Mouse (Mus musculus): ENCODE data around the gene Eif2b5.

DNA sequence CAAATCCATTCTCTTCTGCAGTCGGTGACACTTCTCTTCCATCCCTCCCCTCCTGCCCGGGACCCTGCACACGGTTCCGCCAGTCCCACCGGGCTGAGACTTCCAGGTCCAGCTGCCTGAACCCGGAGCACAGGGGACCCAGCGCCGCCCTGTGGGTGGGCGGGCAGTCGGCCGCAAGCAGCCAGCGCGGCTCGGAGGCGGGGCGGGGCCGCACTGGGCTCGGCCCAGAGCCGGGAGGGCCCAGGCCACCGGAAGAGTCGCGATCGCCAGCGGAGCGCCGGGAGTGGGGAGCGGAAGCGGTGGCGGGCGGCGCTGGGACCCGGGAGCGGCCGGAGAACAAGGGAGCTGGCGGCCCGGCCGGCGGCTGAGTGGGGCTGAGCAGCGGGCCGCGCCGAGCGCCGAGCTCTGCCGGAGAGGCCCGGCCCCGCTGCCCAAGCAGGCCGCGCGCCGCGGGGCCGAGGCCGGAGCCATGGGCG, 18.1 kb downstream of the Eif2b5 start, which contains the start of gene Dvl3:
- TF ChIP-seq CTCF (IDR thresholded peaks at IDR 0.05; ENCODE audit: extremely low read depth, insufficient read depth, insufficient read length, insufficient replicate concordance) (no peak), POLR2A (IDR thresholded peaks at IDR 0.05; ENCODE audit: low read depth, low read length) (no peak; the same call in 1 of the 2 replicates)

Data from spleen, adult 2 months (tissue).